Mouse (Mus musculus): ENCODE results near the gene Akr1b10.
"Not testable (repeated sequence)": the region's sequence is repeated elsewhere in the genome, so short reads cannot be mapped to it uniquely, and the experiment has no call there.

Akr1b10 gene

GRCm38 (mm10) chr6:34384110-34384661, at the start of gene Akr1b10:
Gene Akr1b10, plus strand, starts transcription at chr6:34384218.
- DNase-seq (ENCODE audit: low read depth, low spot score) = no peak

GRCm38 (mm10) chr6:34334673-34335072, 49.3 kb upstream of the Akr1b10 start:
- no peak for DNase-seq (ENCODE audit: low read depth, low spot score)

GRCm38 (mm10) chr6:34337799-34338198, 46.2 kb upstream of the Akr1b10 start:
- no peak for DNase-seq (ENCODE audit: low read depth, low spot score)

GRCm38 (mm10) chr6:34341991-34342390, 42.0 kb upstream of the Akr1b10 start:
- DNase-seq (ENCODE audit: low read depth, low spot score) = no peak

- DNase-seq (ENCODE audit: low read depth, low spot score) = no peak
Observed at GRCm38 (mm10) chr6:34342476-34342875, 41.5 kb upstream of the Akr1b10 start.

GRCm38 (mm10) chr6:34343426-34343825, 40.6 kb upstream of the Akr1b10 start:
- DNase-seq (ENCODE audit: low read depth, low spot score) = no peak

GRCm38 (mm10) chr6:34344135-34344850, 39.7 kb upstream of the Akr1b10 start:
- no peak for DNase-seq (ENCODE audit: low read depth, low spot score)

GRCm38 (mm10) chr6:34344935-34345334, 39.1 kb upstream of the Akr1b10 start:
- no peak for DNase-seq (ENCODE audit: low read depth, low spot score)

GRCm38 (mm10) chr6:34346096-34346898, 37.7 kb upstream of the Akr1b10 start:
- DNase-seq (ENCODE audit: low read depth, low spot score) = peak; percentile 76

GRCm38 (mm10) chr6:34350037-34350699, 33.9 kb upstream of the Akr1b10 start:
- no peak for DNase-seq (ENCODE audit: low read depth, low spot score)

GRCm38 (mm10) chr6:34351481-34351880, 32.5 kb upstream of the Akr1b10 start:
- DNase-seq (ENCODE audit: low read depth, low spot score) = not testable (repeated sequence)

GRCm38 (mm10) chr6:34352401-34352800, 31.6 kb upstream of the Akr1b10 start:
- DNase-seq (ENCODE audit: low read depth, low spot score) = no peak

GRCm38 (mm10) chr6:34353658-34354353, 30.2 kb upstream of the Akr1b10 start, which contains the start of gene Akr1b8:
Gene Akr1b8, plus strand, starts transcription at chr6:34354119.
- no peak for DNase-seq (ENCODE audit: low read depth, low spot score)

GRCm38 (mm10) chr6:34354354-34355348, 29.4 kb upstream of the Akr1b10 start:
- DNase-seq (ENCODE audit: low read depth, low spot score) = no peak

- DNase-seq (ENCODE audit: low read depth, low spot score) = no peak
Observed at GRCm38 (mm10) chr6:34355349-34355747, 28.7 kb upstream of the Akr1b10 start.

GRCm38 (mm10) chr6:34355841-34356240, 28.2 kb upstream of the Akr1b10 start:
- no peak for DNase-seq (ENCODE audit: low read depth, low spot score)

GRCm38 (mm10) chr6:34364217-34365136, 19.5 kb upstream of the Akr1b10 start:
- DNase-seq (ENCODE audit: low read depth, low spot score) = no peak

GRCm38 (mm10) chr6:34367998-34368397, 16.0 kb upstream of the Akr1b10 start:
- no peak for DNase-seq (ENCODE audit: low read depth, low spot score)

GRCm38 (mm10) chr6:34370081-34370480, 13.9 kb upstream of the Akr1b10 start:
- no peak for DNase-seq (ENCODE audit: low read depth, low spot score)
